Mouse (Mus musculus): Measurements from ENCODE around the gene Dtx2. TPM values are rescaled to one million over a fixed set of nuclear protein-coding genes. Genes with fewer than 3 reads are reported as not detected.

Gene Dtx2
- polyA plus RNA-seq, 1 experiment = 25.6 TPM

- TF ChIP-seq POLR2A (IDR thresholded peaks at IDR 0.05; ENCODE audit: low read depth, low read length) (no peak), CTCF (IDR thresholded peaks at IDR 0.05; ENCODE audit: extremely low read depth, insufficient read depth, insufficient read length, insufficient replicate concordance) (no peak)
Observed at GRCm38 (mm10) chr5:136004537-136004936, 9.9 kb downstream of the Dtx2 start.

DNA sequence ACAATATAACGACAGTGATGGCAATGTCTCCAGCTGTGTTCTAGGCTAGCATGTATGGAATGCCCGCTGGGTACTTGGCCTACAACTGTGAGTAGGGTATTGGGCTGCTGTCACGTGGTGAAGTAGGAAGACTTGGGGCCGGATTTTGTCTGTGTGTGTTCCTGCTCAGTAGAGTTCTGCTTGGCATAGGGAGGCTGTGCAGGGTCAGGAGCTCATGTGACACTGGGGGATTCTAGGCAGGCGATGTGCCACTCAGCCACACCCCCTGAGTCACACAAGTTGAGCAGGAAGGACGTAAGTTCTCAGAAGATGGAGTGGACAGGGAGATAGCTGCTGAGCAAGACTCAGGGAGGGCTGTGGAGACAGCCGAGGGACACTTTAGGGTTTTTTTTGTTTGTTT, 13.1 kb downstream of the Dtx2 start:
- Histone ChIP-seq H3K27ac (ENCODE audit: insufficient read depth, low read length) (no peak overlapping the region), H3K27me3 (ENCODE audit: control insufficient read depth, insufficient read depth, low read length) (no peaks in the 10 kb centered on the region), H3K36me3 (ENCODE audit: control insufficient read depth, insufficient read depth, low read length) (peaks cover 19% of the 10 kb centered on the region), H3K4me3 (ENCODE audit: extremely low read depth, insufficient read depth, insufficient read length) (no peak overlapping the region), H3K4me1 (ENCODE audit: control insufficient read depth, insufficient read depth, insufficient read length) (peaks cover 2% of the 10 kb centered on the region; the same call in 1 of the 2 replicates)
- TF ChIP-seq CTCF (IDR thresholded peaks at IDR 0.05; ENCODE audit: extremely low read depth, insufficient read depth, insufficient read length, insufficient replicate concordance) (no peak), POLR2A (IDR thresholded peaks at IDR 0.05; ENCODE audit: low read depth, low read length) (no peak)
- no peak for DNase-seq (ENCODE audit: low read depth in 1 of 2, low spot score in 2 of 2)
- 73% methylated on average over 7 of the region's 7 CpGs for WGBS

More at GRCm38 (mm10) chr5:136004537-136004936, 9.9 kb downstream of the Dtx2 start:
- H3K4me3 ChIP-seq (ENCODE audit: extremely low read depth, insufficient read depth, insufficient read length) = no peak overlapping the region
- no peak overlapping the region for H3K27ac ChIP-seq (ENCODE audit: insufficient read depth, low read length)
- no peak for DNase-seq (ENCODE audit: low read depth in 1 of 2, low spot score in 2 of 2)
- peaks cover 3% of the 10 kb centered on the region for H3K36me3 ChIP-seq (ENCODE audit: control insufficient read depth, insufficient read depth, low read length)
- H3K4me1 ChIP-seq (ENCODE audit: control insufficient read depth, insufficient read depth, insufficient read length) = peaks cover 2% of the 10 kb centered on the region; the same call in 1 of the 2 replicates
- WGBS = 87% methylated on average over 4 of the region's 4 CpGs
- no peaks in the 10 kb centered on the region for H3K27me3 ChIP-seq (ENCODE audit: control insufficient read depth, insufficient read depth, low read length)

- Histone ChIP-seq H3K36me3 (ENCODE audit: control insufficient read depth, insufficient read depth, low read length) (peaks cover 18% of the 10 kb centered on the region), H3K27me3 (ENCODE audit: control insufficient read depth, insufficient read depth, low read length) (no peaks in the 10 kb centered on the region), H3K27ac (ENCODE audit: insufficient read depth, low read length) (no peak overlapping the region), H3K4me1 (ENCODE audit: control insufficient read depth, insufficient read depth, insufficient read length) (no peaks in the 10 kb centered on the region), H3K4me3 (ENCODE audit: extremely low read depth, insufficient read depth, insufficient read length) (no peak overlapping the region)
- no peak for TF ChIP-seq CTCF (IDR thresholded peaks at IDR 0.05; ENCODE audit: extremely low read depth, insufficient read depth, insufficient read length, insufficient replicate concordance)
- TF ChIP-seq POLR2A (IDR thresholded peaks at IDR 0.05; ENCODE audit: low read depth, low read length) = no peak
- WGBS = 91% methylated on average over 10 of the region's 10 CpGs
- no peak for DNase-seq (ENCODE audit: low read depth in 1 of 2, low spot score in 2 of 2)
Observed at GRCm38 (mm10) chr5:136014877-136015276, 20.3 kb downstream of the Dtx2 start.

DNA sequence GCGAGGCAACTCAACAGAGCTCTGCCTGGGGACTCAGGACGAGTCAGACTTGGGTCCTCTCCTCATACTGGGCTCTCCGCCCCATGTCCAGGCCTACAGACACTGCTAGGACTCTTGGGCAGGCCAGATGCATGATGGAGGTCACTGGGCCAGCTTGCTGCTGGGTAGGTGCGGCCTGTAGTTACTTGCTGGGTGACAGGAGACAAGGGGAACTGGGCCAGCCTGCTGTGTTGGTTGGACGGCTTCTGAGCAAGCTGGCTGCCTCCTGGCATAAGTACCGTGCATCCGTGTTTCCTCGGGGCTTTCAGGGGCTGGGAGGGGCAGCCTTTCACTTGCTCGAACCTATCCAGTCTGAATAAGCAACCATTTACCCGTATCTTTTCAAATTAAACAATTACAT, 21.0 kb downstream of the Dtx2 start:
- Histone ChIP-seq H3K36me3 (ENCODE audit: control insufficient read depth, insufficient read depth, low read length) (peaks cover 14% of the 10 kb centered on the region), H3K4me3 (ENCODE audit: extremely low read depth, insufficient read depth, insufficient read length) (no peak overlapping the region), H3K27ac (ENCODE audit: insufficient read depth, low read length) (no peak overlapping the region), H3K4me1 (ENCODE audit: control insufficient read depth, insufficient read depth, insufficient read length) (no peaks in the 10 kb centered on the region), H3K27me3 (ENCODE audit: control insufficient read depth, insufficient read depth, low read length) (no peaks in the 10 kb centered on the region)
- TF ChIP-seq POLR2A (IDR thresholded peaks at IDR 0.05; ENCODE audit: low read depth, low read length) (no peak), CTCF (IDR thresholded peaks at IDR 0.05; ENCODE audit: extremely low read depth, insufficient read depth, insufficient read length, insufficient replicate concordance) (no peak)
- 87% methylated on average over 10 of the region's 10 CpGs for WGBS
- DNase-seq (ENCODE audit: low read depth in 1 of 2, low spot score in 2 of 2) = no peak

GRCm38 (mm10) chr5:136016014-136016876, 21.6 kb downstream of the Dtx2 start:
- H3K27ac ChIP-seq (ENCODE audit: insufficient read depth, low read length) = no peak overlapping the region
- no peaks in the 10 kb centered on the region for H3K4me1 ChIP-seq (ENCODE audit: control insufficient read depth, insufficient read depth, insufficient read length)
- H3K27me3 ChIP-seq (ENCODE audit: control insufficient read depth, insufficient read depth, low read length) = no peaks in the 10 kb centered on the region
- DNase-seq (ENCODE audit: low read depth in 1 of 2, low spot score in 2 of 2) = no peak
- TF ChIP-seq POLR2A (IDR thresholded peaks at IDR 0.05; ENCODE audit: low read depth, low read length) = no peak
- no peak for TF ChIP-seq CTCF (IDR thresholded peaks at IDR 0.05; ENCODE audit: extremely low read depth, insufficient read depth, insufficient read length, insufficient replicate concordance)
- H3K36me3 ChIP-seq (ENCODE audit: control insufficient read depth, insufficient read depth, low read length) = peaks cover 13% of the 10 kb centered on the region
- no peak overlapping the region for H3K4me3 ChIP-seq (ENCODE audit: extremely low read depth, insufficient read depth, insufficient read length)
- WGBS = 74% methylated on average over 10 of the region's 10 CpGs

GRCm38 (mm10) chr5:136017262-136017661, 22.7 kb downstream of the Dtx2 start:
- H3K27me3 ChIP-seq (ENCODE audit: control insufficient read depth, insufficient read depth, low read length) = no peaks in the 10 kb centered on the region
- 85% methylated on average over 6 of the region's 6 CpGs for WGBS
- peaks cover 10% of the 10 kb centered on the region for H3K36me3 ChIP-seq (ENCODE audit: control insufficient read depth, insufficient read depth, low read length)
- H3K4me3 ChIP-seq (ENCODE audit: extremely low read depth, insufficient read depth, insufficient read length) = no peak overlapping the region
- no peaks in the 10 kb centered on the region for H3K4me1 ChIP-seq (ENCODE audit: control insufficient read depth, insufficient read depth, insufficient read length)
- DNase-seq (ENCODE audit: low read depth in 1 of 2, low spot score in 2 of 2) = no peak
- TF ChIP-seq POLR2A (IDR thresholded peaks at IDR 0.05; ENCODE audit: low read depth, low read length) (no peak), CTCF (IDR thresholded peaks at IDR 0.05; ENCODE audit: extremely low read depth, insufficient read depth, insufficient read length, insufficient replicate concordance) (no peak)
- no peak overlapping the region for H3K27ac ChIP-seq (ENCODE audit: insufficient read depth, low read length)

GRCm38 (mm10) chr5:136018726-136019125, 24.1 kb downstream of the Dtx2 start:
- DNase-seq (ENCODE audit: low read depth in 1 of 2, low spot score in 2 of 2) = no peak
- Histone ChIP-seq H3K4me1 (ENCODE audit: control insufficient read depth, insufficient read depth, insufficient read length) (no peaks in the 10 kb centered on the region), H3K36me3 (ENCODE audit: control insufficient read depth, insufficient read depth, low read length) (peaks cover 6% of the 10 kb centered on the region), H3K27me3 (ENCODE audit: control insufficient read depth, insufficient read depth, low read length) (no peaks in the 10 kb centered on the region), H3K4me3 (ENCODE audit: extremely low read depth, insufficient read depth, insufficient read length) (no peak overlapping the region), H3K27ac (ENCODE audit: insufficient read depth, low read length) (no peak overlapping the region)
- WGBS = 82% methylated on average over 2 of the region's 2 CpGs
- TF ChIP-seq CTCF (IDR thresholded peaks at IDR 0.05; ENCODE audit: extremely low read depth, insufficient read depth, insufficient read length, insufficient replicate concordance) (no peak), POLR2A (IDR thresholded peaks at IDR 0.05; ENCODE audit: low read depth, low read length) (no peak)

Measured in spleen, adult 2 months (tissue).